Mouse (Mus musculus) hindbrain, embryonic 16.5 days (tissue): Measurements from ENCODE around the gene Nxn. TPM values are rescaled to one million over a fixed set of nuclear protein-coding genes. Genes with fewer than 3 reads are reported as not detected.

Source experiments
- ATAC-seq: fragments of 200-750 bp; cut with Nextera tagmentation; 2 replicates; pipeline ENCODE4 v1.8.0; 2017; ENCODE audit warnings: moderate TSS enrichment, moderate library complexity
- H3K27ac ChIP-seq: fragments of 300-500 bp; sonication (generic); 2 replicates; pipeline ENCODE4 v1.5.1; 2014; ENCODE audit warnings: low read depth, mild to moderate bottlenecking, control low read depth, low read length, moderate library complexity
- H3K27me3 ChIP-seq: fragments of 300-500 bp; sonication (generic); replicated peaks from 2 replicates; pipeline ENCODE4 v1.6.1; 2014; ENCODE audit warnings: low read length; ENCODE audit not compliant: control insufficient read depth, insufficient read depth
- H3K36me3 ChIP-seq: fragments of 300-500 bp; sonication (generic); 2 replicates; pipeline ENCODE4 v1.6.1; 2014; ENCODE audit warnings: mild to moderate bottlenecking, low read length, moderate library complexity, mixed read lengths; ENCODE audit not compliant: control insufficient read depth, insufficient read depth
- H3K4me1 ChIP-seq: fragments of 300-500 bp; sonication (generic); 2 replicates; pipeline ENCODE4 v1.6.1; 2014; ENCODE audit warnings: low read depth, low read length; ENCODE audit not compliant: control insufficient read depth, insufficient read depth
- H3K4me2 ChIP-seq: fragments of 300-500 bp; sonication (generic); 2 replicates; pipeline ENCODE4 v1.6.1; 2014; ENCODE audit warnings: mild to moderate bottlenecking, low read length, control low read depth, moderate library complexity
- H3K4me3 ChIP-seq: fragments of 300-500 bp; sonication (generic); 2 replicates; pipeline ENCODE4 v1.5.1; 2014; ENCODE audit warnings: mild to moderate bottlenecking, low read length, control low read depth, moderate library complexity
- H3K9ac ChIP-seq: fragments of 300-500 bp; sonication (generic); 2 replicates; pipeline ENCODE4 v1.6.1; 2014; ENCODE audit warnings: low read depth, mild to moderate bottlenecking, control low read depth, low read length, moderate library complexity
- H3K9me3 ChIP-seq: fragments of 300-500 bp; sonication (generic); 2 replicates; pipeline ENCODE4 v1.6.1; 2014; ENCODE audit warnings: mild to moderate bottlenecking, low read length, moderate library complexity; ENCODE audit not compliant: control insufficient read depth
- WGBS: fragments of 180-500 bp; shearing (Covaris S2); extraction: QIAGEN DNeasy Blood & Tissue Kit; methylation state at CpG from one replicate; pipeline ENCODE4 v1.1.7; 2014; 5-methylcytosine and 5-hydroxymethylcytosine counted together
- polyA plus RNA-seq: library from polyadenylated mRNA; unstranded; fragments of >200 nt; fragmentation: Nextera tagmentation; extraction: Ambion mirVana; gene quantifications from 2 replicates; pipeline ENCODE4 v1.2.1, GENCODE M21; 2015

Gene Nxn
- polyA plus RNA-seq, 1 experiment from 2014 or later: 22.2 TPM

GRCm38 (mm10) chr11:76406702-76407583, 8.0 kb upstream of the Nxn start, which contains the start of gene Timm22:
Gene Timm22, plus strand, starts transcription at chr11:76406952.
- Histone ChIP-seq H3K27me3 (no peaks in the 10 kb centered on the region), H3K4me2 (peak within 1 kb of the TSS; percentile 76), H3K4me1 (peaks cover 7% of the 10 kb centered on the region), H3K9me3 (no peaks in the 10 kb centered on the region), H3K4me3 (peak within 1 kb of the TSS; percentile 83), H3K9ac (peak within 1 kb of the TSS; percentile 92), H3K27ac (peak within 1 kb of the TSS; percentile 82), H3K36me3 (no peaks in the 10 kb centered on the region)
- under 1% methylated on average over 46 of the region's 46 CpGs for WGBS
- ATAC-seq: peak; percentile 98

GRCm38 (mm10) chr11:76405626-76406264, 6.8 kb upstream of the Nxn start:
- Histone ChIP-seq H3K27me3 (no peaks in the 10 kb centered on the region), H3K9ac (no peak overlapping the region), H3K4me3 (no peak overlapping the region), H3K36me3 (no peaks in the 10 kb centered on the region), H3K9me3 (no peaks in the 10 kb centered on the region), H3K4me2 (no peak overlapping the region), H3K27ac (no peak overlapping the region), H3K4me1 (peaks cover 7% of the 10 kb centered on the region)
- ATAC-seq: no peak
- WGBS: 89% methylated on average over 5 of the region's 5 CpGs

GRCm38 (mm10) chr11:76405113-76405512, 6.2 kb upstream of the Nxn start:
- Histone ChIP-seq H3K4me1 (peaks cover 7% of the 10 kb centered on the region), H3K36me3 (no peaks in the 10 kb centered on the region), H3K9ac (no peak overlapping the region), H3K9me3 (no peaks in the 10 kb centered on the region), H3K27me3 (no peaks in the 10 kb centered on the region), H3K4me2 (no peak overlapping the region), H3K4me3 (no peak overlapping the region), H3K27ac (no peak overlapping the region)
- ATAC-seq: no peak
- 67% methylated on average over 4 of the region's 4 CpGs for WGBS

- Histone ChIP-seq H3K9me3 (no peaks in the 10 kb centered on the region), H3K36me3 (no peaks in the 10 kb centered on the region), H3K9ac (no peak overlapping the region), H3K4me2 (no peak overlapping the region), H3K4me1 (peaks cover 10% of the 10 kb centered on the region), H3K4me3 (no peak overlapping the region), H3K27ac (no peak overlapping the region), H3K27me3 (no peaks in the 10 kb centered on the region)
- ATAC-seq: no peak
- WGBS: 55% methylated on average over 10 of the region's 10 CpGs
These were observed 2.5 kb upstream of the Nxn start for GRCm38 (mm10) chr11:76401398-76401797.

- H3K36me3 ChIP-seq: no peaks in the 10 kb centered on the region
- peak overlapping the region; percentile 81; the same call in 1 of the 2 replicates for H3K9ac ChIP-seq
- no peaks in the 10 kb centered on the region for H3K9me3 ChIP-seq
- peak; percentile 34; the same call in 1 of the 2 replicates for ATAC-seq
- 9% methylated on average over 11 of the region's 11 CpGs for WGBS
- H3K4me1 ChIP-seq: peaks cover 12% of the 10 kb centered on the region
- H3K4me2 ChIP-seq: peak overlapping the region; percentile 97
- peak overlapping the region; percentile 90 for H3K27ac ChIP-seq
- H3K27me3 ChIP-seq: no peaks in the 10 kb centered on the region
- peak overlapping the region; percentile 91 for H3K4me3 ChIP-seq
These were observed 819 bp upstream of the Nxn start for GRCm38 (mm10) chr11:76399587-76400330.

GRCm38 (mm10) chr11:76398312-76398797, 585 bp downstream of the Nxn start:
- Histone ChIP-seq H3K9me3 (no peaks in the 10 kb centered on the region), H3K4me1 (peaks cover 13% of the 10 kb centered on the region), H3K9ac (peak overlapping the region; percentile 81), H3K4me2 (peak overlapping the region; percentile 97), H3K27me3 (no peaks in the 10 kb centered on the region), H3K27ac (peak overlapping the region; percentile 90), H3K36me3 (no peaks in the 10 kb centered on the region), H3K4me3 (peak overlapping the region; percentile 91)
- ATAC-seq: no peak; the same call in none of the 2 replicates
- 0% methylated on average over 30 of the region's 33 CpGs for WGBS

GRCm38 (mm10) chr11:76397650-76398311, 1.2 kb downstream of the Nxn start:
- under 1% methylated on average over 25 of the region's 26 CpGs for WGBS
- no peaks in the 10 kb centered on the region for H3K9me3 ChIP-seq
- no peaks in the 10 kb centered on the region for H3K27me3 ChIP-seq
- peak overlapping the region; percentile 91 for H3K4me3 ChIP-seq
- H3K4me1 ChIP-seq: peaks cover 13% of the 10 kb centered on the region
- H3K4me2 ChIP-seq: peak overlapping the region; percentile 97
- peak overlapping the region; percentile 90 for H3K27ac ChIP-seq
- peak overlapping the region; percentile 81 for H3K9ac ChIP-seq
- no peaks in the 10 kb centered on the region for H3K36me3 ChIP-seq
- ATAC-seq: peak; percentile 6; the same call in 1 of the 2 replicates

- no peak overlapping the region for H3K4me2 ChIP-seq
- ATAC-seq: no peak
- WGBS: 86% methylated on average over 11 of the region's 11 CpGs
- no peak overlapping the region for H3K9ac ChIP-seq
- H3K9me3 ChIP-seq: no peaks in the 10 kb centered on the region
- H3K36me3 ChIP-seq: no peaks in the 10 kb centered on the region
- H3K27me3 ChIP-seq: no peaks in the 10 kb centered on the region
- no peak overlapping the region for H3K4me3 ChIP-seq
- H3K4me1 ChIP-seq: peaks cover 6% of the 10 kb centered on the region
- no peak overlapping the region for H3K27ac ChIP-seq
These were observed 5.9 kb downstream of the Nxn start for GRCm38 (mm10) chr11:76392996-76393395.
